8 mouse cellular contexts compared by ENCODE assay signal in the genomic region with DNA sequence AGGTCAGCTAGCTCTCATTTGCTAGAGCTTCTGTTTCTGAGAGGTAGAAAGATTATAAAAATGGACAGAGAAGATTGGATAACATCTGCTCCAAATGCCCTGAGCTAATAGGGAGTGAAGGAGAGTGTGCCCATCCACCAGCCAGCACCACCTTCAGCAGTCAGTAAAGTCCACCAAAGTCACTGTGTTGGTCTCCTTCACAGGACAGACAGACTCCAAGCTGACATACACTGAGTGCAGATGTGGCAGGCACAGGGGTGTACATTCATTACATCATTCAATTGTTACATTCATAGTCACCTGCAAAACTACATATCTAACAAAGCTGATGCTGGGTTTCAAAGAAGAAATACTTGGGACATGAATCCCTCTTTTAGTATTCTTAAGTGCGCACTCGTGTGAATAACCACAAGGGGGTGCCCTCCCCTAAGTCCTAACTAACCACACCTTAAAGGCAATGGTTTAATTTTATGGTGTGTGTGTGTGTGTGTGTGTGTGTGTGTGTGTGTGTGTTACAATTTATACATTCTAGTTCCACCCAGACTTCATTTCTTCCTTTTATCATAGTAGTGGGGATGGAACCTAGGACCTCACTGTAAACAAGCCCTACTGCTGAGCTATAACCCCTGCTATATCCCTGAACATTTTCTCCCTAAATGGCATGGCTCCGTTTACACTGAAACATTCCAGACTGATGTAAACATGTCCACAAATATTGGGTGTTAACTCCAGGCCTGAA.
DNase-seq lines count a peak whose midpoint lies in the region; ATAC-seq and TF ChIP-seq lines count a peak whose summit lies in the region.
"Had no signal": no experiment of that assay in that cellular context is flagged by ENCODE, and none has a peak within 500 bp of the region (broad histone marks: within the 10 kb centered on the region; RNA-seq: fewer than 3 reads in every experiment).

No protein-coding gene starts in this region.

- H3K27me3 ChIP-seq in embryonic facial prominence, embryonic 11.5 days (ENCODE audit: control insufficient read depth, insufficient read depth, low read length) = no peaks in the 10 kb centered on the region
- no peaks in the 10 kb centered on the region for H3K27me3 ChIP-seq in hindbrain, embryonic 11.5 days (ENCODE audit: control insufficient read depth, insufficient read depth, low read length)
- H3K27me3 ChIP-seq in splenic B cell, adult 2 months (ENCODE audit: control insufficient read depth, insufficient read depth, low read length, poor library complexity, severe bottlenecking) = no peaks in the 10 kb centered on the region
- H3K27me3 ChIP-seq: embryonic facial prominence, embryonic 15.5 days had no signal

- no peak overlapping the region for H3K4me3 ChIP-seq in ES-E14 (ENCODE audit: insufficient read depth in 1 of 2, low read depth in 1 of 2, low read length in 2 of 2, poor library complexity in 1 of 2, severe bottlenecking in 1 of 2)
- no peak overlapping the region for H3K4me3 ChIP-seq in embryonic facial prominence, embryonic 11.5 days (ENCODE audit: low read depth, low read length)
- H3K4me3 ChIP-seq in hindbrain, embryonic 11.5 days (ENCODE audit: low read depth, low read length) = no peak overlapping the region
- H3K4me3 ChIP-seq: embryonic facial prominence, embryonic 15.5 days had no signal

- no peak for ATAC-seq in embryonic facial prominence, embryonic 11.5 days (replicated peaks; ENCODE audit: insufficient number of reproducible peaks, low FRiP score, low TSS enrichment, low read depth)
- peak; percentile 62 for ATAC-seq in hindbrain, embryonic 11.5 days (ENCODE audit: low FRiP score)
- ATAC-seq in megakaryocyte-erythroid progenitor cell, adult 5-6 weeks (replicated peaks; ENCODE audit: low FRiP score, low TSS enrichment, poor library complexity, severe bottlenecking) = peak; percentile 67

- no peak overlapping the region for H3K27ac ChIP-seq in ES-E14 (ENCODE audit: insufficient read depth, low read depth, low read length, poor library complexity, severe bottlenecking)
- no peak overlapping the region for H3K27ac ChIP-seq in embryonic facial prominence, embryonic 11.5 days (replicated peaks; ENCODE audit: low read depth, low read length)
- no peak overlapping the region for H3K27ac ChIP-seq in hindbrain, embryonic 11.5 days (ENCODE audit: low read depth, low read length)
- H3K27ac ChIP-seq: embryonic facial prominence, embryonic 15.5 days had no signal

- DNase-seq in A20 (ENCODE audit: low read depth, low spot score) = peak; percentile 38
- DNase-seq in ES-E14 (ENCODE audit: low read depth, low spot score) = peak; percentile 31
- DNase-seq in embryonic facial prominence, embryonic 11.5 days (ENCODE audit: low spot score) = peak; percentile 74
- DNase-seq in hindbrain, embryonic 11.5 days (ENCODE audit: low spot score) = peak; percentile 70
- peak; percentile 18 for DNase-seq in left cerebral cortex, adult 11 months (ENCODE audit: low spot score)
- DNase-seq in splenic B cell, adult 2 months (ENCODE audit: low read depth, low spot score) = peak; percentile 11

- in situ Hi-C loops in ES-E14 (cut with MboI; ENCODE audit: low sequenced_read_pairs in 2 of 2, unreplicated experiment in 2 of 2) = loop anchor here (25.0 kb wide), 1 partner anchor 314 kb away; no protein-coding TSS in a partner anchor

- H3K4me2 ChIP-seq in embryonic facial prominence, embryonic 11.5 days (ENCODE audit: low read depth, low read length) = no peak overlapping the region
- H3K4me2 ChIP-seq in hindbrain, embryonic 11.5 days (replicated peaks; ENCODE audit: low read depth, low read length) = no peak overlapping the region
- H3K4me2 ChIP-seq: embryonic facial prominence, embryonic 15.5 days had no signal

- whole genome bisulfite sequencing in embryonic facial prominence, embryonic 11.5 days = 48% methylated on average over 3 of the region's 3 CpGs
- WGBS in hindbrain, embryonic 11.5 days = 56% methylated on average over 3 of the region's 3 CpGs

- no peaks in the 10 kb centered on the region for H3K36me3 ChIP-seq in ES-E14 (ENCODE audit: control insufficient read depth, insufficient read depth, low read length, poor library complexity, severe bottlenecking)
- no peaks in the 10 kb centered on the region for H3K36me3 ChIP-seq in embryonic facial prominence, embryonic 11.5 days (replicated peaks; ENCODE audit: control insufficient read depth, insufficient read depth, low read depth, low read length)
- H3K36me3 ChIP-seq in hindbrain, embryonic 11.5 days (ENCODE audit: control insufficient read depth, insufficient read depth, low read length) = no peaks in the 10 kb centered on the region
- H3K36me3 ChIP-seq in splenic B cell, adult 2 months (ENCODE audit: control insufficient read depth, insufficient read depth, low read length, poor library complexity, severe bottlenecking) = no peaks in the 10 kb centered on the region
- H3K36me3 ChIP-seq: embryonic facial prominence, embryonic 15.5 days had no signal

- no peaks in the 10 kb centered on the region for H3K4me1 ChIP-seq in ES-E14 (ENCODE audit: control insufficient read depth in 2 of 2, insufficient read depth in 2 of 2, low read length in 2 of 2, poor library complexity in 1 of 2)
- no peaks in the 10 kb centered on the region for H3K4me1 ChIP-seq in embryonic facial prominence, embryonic 11.5 days (ENCODE audit: control insufficient read depth, insufficient read depth, low read length)
- H3K4me1 ChIP-seq in hindbrain, embryonic 11.5 days (replicated peaks; ENCODE audit: control insufficient read depth, insufficient read depth, low read length) = no peaks in the 10 kb centered on the region
- H3K4me1 ChIP-seq: embryonic facial prominence, embryonic 15.5 days had no signal

- H3K9me3 ChIP-seq in ES-E14 (ENCODE audit: control insufficient read depth, insufficient read depth, low read depth, low read length) = no peaks in the 10 kb centered on the region
- no peaks in the 10 kb centered on the region for H3K9me3 ChIP-seq in embryonic facial prominence, embryonic 11.5 days (replicated peaks; ENCODE audit: control insufficient read depth, low read length)
- no peaks in the 10 kb centered on the region for H3K9me3 ChIP-seq in hindbrain, embryonic 11.5 days (ENCODE audit: control insufficient read depth, low read length)
- H3K9me3 ChIP-seq: embryonic facial prominence, embryonic 15.5 days had no signal

- H3K9ac ChIP-seq in ES-E14 (ENCODE audit: insufficient read depth, low read depth, low read length, poor library complexity, severe bottlenecking) = no peak overlapping the region
- H3K9ac ChIP-seq in embryonic facial prominence, embryonic 11.5 days (replicated peaks; ENCODE audit: low read length) = no peak overlapping the region
- no peak overlapping the region for H3K9ac ChIP-seq in hindbrain, embryonic 11.5 days (ENCODE audit: low read depth, low read length)
- H3K9ac ChIP-seq: embryonic facial prominence, embryonic 15.5 days had no signal

TF ChIP-seq in ES-E14, 5 proteins besides CTCF, POLR2A, EP300 and RAD21:
- TF ChIP-seq ZC3H11A (IDR thresholded peaks at IDR 0.05; ENCODE audit: borderline replicate concordance, low read depth, low read length) (peak; percentile 32; the same call in 1 of the 2 replicates), CHD2 (IDR thresholded peaks at IDR 0.05; ENCODE audit: low read depth, low read length) (no peak)

Comparison
In these comparisons a context has a peak if more than half of its experiments do, and no peak if none do; other contexts are left out.
1. DNase-seq: peak in every context shown above with its lines; median percentile 74 in embryonic facial prominence, embryonic 11.5 days; 70 in hindbrain, embryonic 11.5 days; 38 in A20; 31 in ES-E14; 18 in left cerebral cortex, adult 11 months; 11 in splenic B cell, adult 2 months.